Mouse (Mus musculus): Measurements from ENCODE around the gene Taf9b. TPM values are rescaled to one million over a fixed set of nuclear protein-coding genes. Genes with fewer than 3 reads are reported as not detected.
"Not testable (repeated sequence)": the region's sequence is repeated elsewhere in the genome, so short reads cannot be mapped to it uniquely, and the experiment has no call there.

Gene Taf9b
- polyA plus RNA-seq, 2 experiments = 7.8 to 8.1 TPM

DNA sequence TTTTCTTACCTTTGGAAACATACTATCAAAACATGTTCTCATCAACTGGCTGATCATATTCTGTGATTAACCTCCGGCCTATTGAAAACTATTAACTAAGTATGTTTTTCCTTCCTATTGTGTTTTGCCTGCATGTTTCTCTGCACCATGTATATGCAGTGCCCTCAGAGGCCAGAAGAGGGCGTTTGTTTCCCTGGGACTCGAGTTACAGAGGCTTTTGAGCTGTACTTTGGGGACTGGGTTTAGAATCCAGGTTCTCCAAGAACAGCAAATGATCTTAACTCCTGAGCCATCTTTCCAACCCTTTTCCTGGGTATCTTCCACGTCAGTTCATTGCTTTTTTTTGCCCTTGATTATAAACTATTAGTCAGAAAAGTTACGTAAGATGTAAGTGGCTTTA, 23.6 kb downstream of the Taf9b start:
- no peak for DNase-seq (ENCODE audit: low spot score)
- Histone ChIP-seq H3K4me1 (ENCODE audit: control insufficient read depth, insufficient read depth, low read length) (no peaks in the 10 kb centered on the region), H3K9me3 (ENCODE audit: control insufficient read depth, low read length) (no peaks in the 10 kb centered on the region), H3K27ac (replicated peaks; ENCODE audit: low read depth, low read length) (no peak overlapping the region), H3K36me3 (ENCODE audit: control insufficient read depth, insufficient read depth, low read length) (peaks cover 56% of the 10 kb centered on the region), H3K27me3 (ENCODE audit: control insufficient read depth, insufficient read depth, low read length) (no peaks in the 10 kb centered on the region), H3K4me3 (replicated peaks; ENCODE audit: low read length) (no peak overlapping the region), H3K4me2 (replicated peaks; ENCODE audit: low read depth, low read length, severe bottlenecking) (no peak overlapping the region), H3K9ac (ENCODE audit: low read depth, low read length, severe bottlenecking) (no peak overlapping the region)
- ATAC-seq (ENCODE audit: low FRiP score, low read depth) = no peak
- 63% methylated on average over 5 of the region's 5 CpGs for WGBS
- TF ChIP-seq POLR2A (IDR thresholded peaks at IDR 0.05; ENCODE audit: borderline replicate concordance, extremely low read depth, insufficient read depth, insufficient read length) = no peak

DNA sequence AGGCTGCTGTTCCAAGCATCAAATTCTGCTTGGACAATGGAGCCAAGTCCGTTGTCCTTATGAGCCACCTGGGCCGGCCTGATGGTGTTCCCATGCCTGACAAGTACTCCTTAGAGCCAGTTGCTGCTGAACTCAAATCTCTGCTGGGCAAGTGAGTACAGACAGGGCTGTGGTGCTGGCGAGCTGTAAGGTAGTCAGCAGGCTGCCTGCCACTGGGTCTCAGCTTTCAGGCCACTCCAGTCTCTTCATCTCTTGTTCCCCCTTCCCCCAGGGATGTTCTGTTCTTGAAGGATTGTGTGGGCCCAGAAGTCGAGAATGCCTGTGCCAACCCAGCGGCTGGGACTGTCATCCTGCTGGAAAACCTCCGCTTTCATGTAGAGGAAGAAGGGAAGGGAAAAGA, 26.6 kb downstream of the Taf9b start:
- not testable (repeated sequence) for H3K9ac ChIP-seq (ENCODE audit: low read depth, low read length, severe bottlenecking); DNase-seq (ENCODE audit: low spot score); ATAC-seq (ENCODE audit: low FRiP score, low read depth); H3K9me3 ChIP-seq (ENCODE audit: control insufficient read depth, low read length); H3K4me3 ChIP-seq (replicated peaks; ENCODE audit: low read length); H3K27ac ChIP-seq (replicated peaks; ENCODE audit: low read depth, low read length); H3K4me1 ChIP-seq (ENCODE audit: control insufficient read depth, insufficient read depth, low read length); H3K4me2 ChIP-seq (replicated peaks; ENCODE audit: low read depth, low read length, severe bottlenecking); H3K27me3 ChIP-seq (ENCODE audit: control insufficient read depth, insufficient read depth, low read length)
- peaks cover 37% of the 10 kb centered on the region for H3K36me3 ChIP-seq (ENCODE audit: control insufficient read depth, insufficient read depth, low read length)
- WGBS = 87% methylated on average over 6 of the region's 6 CpGs

DNA sequence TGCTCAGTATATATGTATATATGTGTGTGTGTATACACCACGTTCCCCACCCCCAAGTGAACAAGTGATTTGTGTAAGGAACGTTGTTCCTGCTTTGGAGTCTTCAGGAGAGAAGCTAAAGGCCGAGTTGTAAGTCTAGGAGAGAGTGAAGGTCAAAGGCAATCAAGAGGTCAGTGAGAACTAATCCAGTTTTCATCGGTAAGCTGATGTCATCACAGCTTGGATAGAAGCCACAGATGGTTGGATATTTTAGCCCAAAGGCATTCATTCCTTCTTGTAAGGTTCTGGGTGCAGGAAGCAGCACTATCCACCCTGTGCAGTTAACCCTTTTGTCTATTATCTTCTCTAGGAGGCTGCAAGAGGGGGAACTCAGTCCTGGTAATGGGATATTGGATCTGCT, 30.9 kb downstream of the Taf9b start:
- DNase-seq (ENCODE audit: low spot score) = no peak
- Histone ChIP-seq H3K4me2 (replicated peaks; ENCODE audit: low read depth, low read length, severe bottlenecking) (peak overlapping the region; percentile 50; the same call in 1 of the 2 replicates), H3K27ac (replicated peaks; ENCODE audit: low read depth, low read length) (no peak overlapping the region), H3K4me3 (replicated peaks; ENCODE audit: low read length) (peak overlapping the region; percentile 50), H3K4me1 (ENCODE audit: control insufficient read depth, insufficient read depth, low read length) (no peaks in the 10 kb centered on the region), H3K9me3 (ENCODE audit: control insufficient read depth, low read length) (no peaks in the 10 kb centered on the region), H3K36me3 (ENCODE audit: control insufficient read depth, insufficient read depth, low read length) (peaks cover 12% of the 10 kb centered on the region; the same call in 1 of the 2 replicates), H3K27me3 (ENCODE audit: control insufficient read depth, insufficient read depth, low read length) (no peaks in the 10 kb centered on the region), H3K9ac (ENCODE audit: low read depth, low read length, severe bottlenecking) (no peak overlapping the region)
- whole genome bisulfite sequencing = 40% methylated on average over 4 of the region's 4 CpGs
- TF ChIP-seq POLR2A (IDR thresholded peaks at IDR 0.05; ENCODE audit: borderline replicate concordance, extremely low read depth, insufficient read depth, insufficient read length) = no peak
- ATAC-seq (ENCODE audit: low FRiP score, low read depth) = no peak

DNA sequence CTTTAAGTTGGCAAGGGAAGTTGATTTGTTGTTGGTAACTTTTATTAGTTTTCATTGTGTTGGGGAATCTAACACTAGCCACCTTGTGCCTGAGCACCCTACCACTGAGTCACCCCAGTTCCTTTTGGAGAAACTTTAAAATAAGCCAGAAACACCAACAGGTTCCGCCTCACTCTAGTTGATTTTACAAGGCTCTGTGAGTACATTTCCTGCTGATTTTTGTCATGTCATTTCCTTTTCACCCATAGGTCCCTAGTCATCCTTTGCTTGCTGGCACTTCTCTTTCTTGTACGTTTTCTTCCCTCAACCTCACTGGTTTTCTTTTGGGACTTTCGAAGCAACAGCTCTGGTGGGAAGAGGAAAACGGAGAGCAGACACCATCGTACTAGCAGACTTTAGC, 31.6 kb downstream of the Taf9b start:
- Histone ChIP-seq H3K36me3 (ENCODE audit: control insufficient read depth, insufficient read depth, low read length) (peaks cover 9% of the 10 kb centered on the region; the same call in 1 of the 2 replicates), H3K27me3 (ENCODE audit: control insufficient read depth, insufficient read depth, low read length) (no peaks in the 10 kb centered on the region), H3K4me1 (ENCODE audit: control insufficient read depth, insufficient read depth, low read length) (no peaks in the 10 kb centered on the region), H3K4me2 (replicated peaks; ENCODE audit: low read depth, low read length, severe bottlenecking) (peak overlapping the region; percentile 50), H3K9ac (ENCODE audit: low read depth, low read length, severe bottlenecking) (0 out of 2 replicates have a peak overlapping the region, but pooled peaks have one; percentile 56), H3K9me3 (ENCODE audit: control insufficient read depth, low read length) (no peaks in the 10 kb centered on the region), H3K27ac (replicated peaks; ENCODE audit: low read depth, low read length) (no peak overlapping the region), H3K4me3 (replicated peaks; ENCODE audit: low read length) (peak overlapping the region; percentile 50)
- ATAC-seq (ENCODE audit: low FRiP score, low read depth) (no peak), DNase-seq (ENCODE audit: low spot score) (no peak)
- WGBS = 53% methylated on average over 5 of the region's 5 CpGs
- no peak for TF ChIP-seq POLR2A (IDR thresholded peaks at IDR 0.05; ENCODE audit: borderline replicate concordance, extremely low read depth, insufficient read depth, insufficient read length)

DNA sequence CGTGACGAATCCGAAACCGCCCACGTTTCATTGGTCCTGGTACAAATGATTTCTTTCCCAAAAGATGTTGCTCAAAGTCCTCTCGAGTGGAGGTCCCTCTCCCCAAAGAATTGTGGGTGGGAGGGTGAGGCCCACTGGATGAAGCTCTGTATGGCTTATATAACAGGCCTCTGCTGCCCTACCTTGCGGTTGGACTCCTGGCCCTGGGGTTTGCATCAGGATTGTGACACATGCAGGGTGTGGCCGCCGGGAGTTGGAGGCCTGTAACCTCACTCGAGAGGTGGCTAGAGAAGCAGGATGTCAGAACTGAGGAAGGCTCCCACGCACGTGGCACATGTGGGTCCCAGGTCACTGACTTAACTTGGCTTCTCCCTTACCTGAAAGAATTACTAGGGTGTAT, 33.2 kb downstream of the Taf9b start:
- TF ChIP-seq POLR2A (IDR thresholded peaks at IDR 0.05; ENCODE audit: borderline replicate concordance, extremely low read depth, insufficient read depth, insufficient read length) = no peak
- ATAC-seq (ENCODE audit: low FRiP score, low read depth) (no peak), DNase-seq (ENCODE audit: low spot score) (no peak)
- Histone ChIP-seq H3K27me3 (ENCODE audit: control insufficient read depth, insufficient read depth, low read length) (no peaks in the 10 kb centered on the region), H3K4me1 (ENCODE audit: control insufficient read depth, insufficient read depth, low read length) (no peaks in the 10 kb centered on the region), H3K4me2 (replicated peaks; ENCODE audit: low read depth, low read length, severe bottlenecking) (peak overlapping the region; percentile 50), H3K9me3 (ENCODE audit: control insufficient read depth, low read length) (no peaks in the 10 kb centered on the region), H3K4me3 (replicated peaks; ENCODE audit: low read length) (peak overlapping the region; percentile 50), H3K27ac (replicated peaks; ENCODE audit: low read depth, low read length) (peak overlapping the region; percentile 28; the same call in 1 of the 2 replicates), H3K36me3 (ENCODE audit: control insufficient read depth, insufficient read depth, low read length) (no peaks in the 10 kb centered on the region), H3K9ac (ENCODE audit: low read depth, low read length, severe bottlenecking) (peak overlapping the region; percentile 56)
- whole genome bisulfite sequencing = 20% methylated on average over 12 of the region's 12 CpGs
